8 mouse cellular contexts compared by ENCODE assay signal in genomic region chr11:17192151-17192844, GRCm38 (mm10). TPM values are rescaled to one million over a fixed set of nuclear protein-coding genes. Genes with fewer than 3 reads are reported as not detected.
DNase-seq lines count a peak whose midpoint lies in the region; TF ChIP-seq lines count a peak whose summit lies in the region.
"Had no signal": no experiment of that assay in that cellular context is flagged by ENCODE, and none has a peak within 500 bp of the region (broad histone marks: within the 10 kb centered on the region; RNA-seq: fewer than 3 reads in every experiment).

No protein-coding gene starts in this region.

- H3K4me3 ChIP-seq in lung, adult 2 months (replicated peaks; ENCODE audit: extremely low read depth, low read depth, low read length), result no peak overlapping the region
- H3K4me3 ChIP-seq: stomach, embryonic 15.5 days had no signal

- DNase-seq in lung, adult 2 months, result no peak
- DNase-seq in lung, adult 18-20 months, result no peak
- DNase-seq in WW6 (ENCODE audit: low read depth, low spot score), result peak; percentile 26
- DNase-seq in kidney, postnatal 36 days, result peak; percentile 20 to 45
- DNase-seq in thymus, postnatal 14 days, result peak; percentile 46
- no peak for DNase-seq in adrenal gland, adult (ENCODE audit: inconsistent age in 2 of 2, low spot score in 1 of 2)
- no peak for DNase-seq in adrenal gland, postnatal 10 days

- H3K4me1 ChIP-seq in lung, adult 2 months (ENCODE audit: control insufficient read depth, insufficient read depth, low read length), result peaks cover 2% of the 10 kb centered on the region; the same call in 1 of the 2 replicates
- H3K4me1 ChIP-seq: stomach, embryonic 15.5 days had no signal

- peak; percentile 45 for TF ChIP-seq CTCF in lung, adult 2 months (IDR thresholded peaks at IDR 0.05; ENCODE audit: insufficient read depth, low read length)

- 50% methylated on average over 9 of the region's 9 CpGs for WGBS in lung, adult 2 months

- TF ChIP-seq POLR2A in lung, adult 2 months (IDR thresholded peaks at IDR 0.05; ENCODE audit: borderline replicate concordance, extremely low read depth, low read depth, low read length), result no peak

RNA-seq across cellular contexts. Expression of gene Wdr92, which starts 10.4 kb away (rescaled TPM):
- polyA plus RNA-seq in lung, adult 2 months (2012; rRNA removed), result 4.5 and 6.5 TPM in 2 replicates
- 10 to 100 TPM; 13.7 to 14.6 TPM for total RNA-seq in adrenal gland, postnatal 10 days (2021)

RNA-seq across cellular contexts. Expression of gene Pno1, which starts 19.1 kb away (rescaled TPM):
- polyA plus RNA-seq in lung, adult 2 months (2012; rRNA removed), result 2.7 and 3.2 TPM in 2 replicates
- total RNA-seq in adrenal gland, postnatal 10 days (2021), result 10 to 100 TPM; 35.0 to 38.5 TPM

RNA-seq across cellular contexts. Expression of gene Ppp3r1, which starts 33.2 kb away (rescaled TPM):
- 29.8 and 56.3 TPM in 2 replicates for polyA plus RNA-seq in lung, adult 2 months (2012; rRNA removed)
- 10 to 100 TPM; 89.5 to 97.4 TPM for total RNA-seq in adrenal gland, postnatal 10 days (2021)

Comparison
In these comparisons a context has a peak if more than half of its experiments do, and no peak if none do; other contexts are left out.
1. DNase-seq: peak in WW6 (single experiment), kidney, postnatal 36 days (2 of 2) and thymus, postnatal 14 days (single experiment); none in lung, adult 2 months (single experiment), lung, adult 18-20 months (0 of 2), adrenal gland, adult (0 of 2) and adrenal gland, postnatal 10 days (single experiment).